13 mouse cellular contexts compared by ENCODE assay signal in the genomic region with DNA sequence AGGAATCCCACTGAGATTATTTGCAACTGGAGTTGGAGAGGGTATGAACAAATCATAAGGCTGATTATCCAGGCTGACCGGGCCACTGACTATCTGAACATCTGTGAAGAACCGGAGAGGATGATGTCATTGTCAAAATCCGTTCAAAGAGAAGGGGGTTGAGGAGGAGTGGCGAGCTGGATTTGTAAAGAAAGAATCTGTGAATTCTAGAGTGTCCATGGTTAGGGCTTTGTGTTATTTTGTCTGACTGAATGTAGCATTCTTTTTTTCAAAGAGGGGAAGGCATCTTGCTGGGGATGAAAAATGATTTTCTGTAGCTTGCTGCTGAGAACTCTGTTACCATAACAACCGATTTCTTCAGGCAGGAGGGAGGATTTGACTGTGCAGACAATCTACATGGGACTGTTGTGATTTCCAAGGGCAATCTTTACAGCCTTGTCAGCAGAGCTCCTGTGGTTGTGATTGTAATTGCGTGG. TPM values are rescaled to one million over a fixed set of nuclear protein-coding genes. Genes with fewer than 3 reads are reported as not detected.
A peak's percentile ranks its signal among the peaks of the same experiment; 100 is the strongest.
DNase-seq lines count a peak whose midpoint lies in the region.
"Had no signal": no experiment of that assay in that cellular context is flagged by ENCODE, and none has a peak within 500 bp of the region (broad histone marks: within the 10 kb centered on the region; RNA-seq: fewer than 3 reads in every experiment).

No protein-coding gene starts in this region.

- no peaks in the 10 kb centered on the region for H3K36me3 ChIP-seq in embryonic facial prominence, embryonic 10.5 days (replicated peaks)
- H3K36me3 ChIP-seq: embryonic facial prominence, embryonic 13.5 days; G1E; heart, embryonic 15.5 days had no signal

- DNase-seq in embryo, embryonic 10.5 days (ENCODE audit: low spot score): peak; percentile 16
- DNase-seq in embryo, embryonic 9.5 days (ENCODE audit: extremely low spot score): no peak
- DNase-seq in right cerebral cortex, adult 18-20 months: peak; percentile 10
- DNase-seq in right cerebral cortex, postnatal 14 days: no peak
- DNase-seq in left cerebral cortex, postnatal 36 days (ENCODE audit: low spot score in 2 of 2): peak; percentile 8 to 13
- DNase-seq in retina, postnatal 1 day: peak; percentile 12
- DNase-seq in embryonic facial prominence, embryonic 10.5 days (ENCODE audit: low spot score): no peak
- DNase-seq in natural killer cell, adult 2 months (ENCODE audit: low spot score in 2 of 2): no peak

- intact Hi-C loops in left cerebral cortex, postnatal 36 days (cut with DNase I): no loop called here

- WGBS in embryonic facial prominence, embryonic 10.5 days: 64% methylated on average over 6 of the region's 6 CpGs

- no peak overlapping the region for H3K4me3 ChIP-seq in embryonic facial prominence, embryonic 10.5 days
- H3K4me3 ChIP-seq: embryonic facial prominence, embryonic 13.5 days; heart, embryonic 15.5 days had no signal

- H3K27ac ChIP-seq in embryonic facial prominence, embryonic 10.5 days (replicated peaks): no peak overlapping the region
- H3K27ac ChIP-seq: embryonic facial prominence, embryonic 13.5 days; heart, embryonic 15.5 days had no signal

- no peaks in the 10 kb centered on the region for H3K27me3 ChIP-seq in embryonic facial prominence, embryonic 10.5 days (replicated peaks; ENCODE audit: low read depth, poor library complexity, severe bottlenecking)
- H3K27me3 ChIP-seq: embryonic facial prominence, embryonic 13.5 days; heart, embryonic 15.5 days had no signal

- H3K9me3 ChIP-seq in embryonic facial prominence, embryonic 10.5 days: no peaks in the 10 kb centered on the region
- H3K9me3 ChIP-seq: embryonic facial prominence, embryonic 13.5 days; G1E; heart, embryonic 15.5 days had no signal

- H3K4me1 ChIP-seq in embryonic facial prominence, embryonic 10.5 days: no peaks in the 10 kb centered on the region
- H3K4me1 ChIP-seq: embryonic facial prominence, embryonic 13.5 days; heart, embryonic 15.5 days had no signal

RNA-seq across cellular contexts. Expression of a gene that starts 28.6 kb away (rescaled TPM):
- 1 to 10 TPM; 4.1 to 4.3 TPM for total RNA-seq in left cerebral cortex, postnatal 36 days (2021)
- 0.13 TPM in 1 of 2 replicates, not detected in the other for polyA plus RNA-seq in embryonic facial prominence, embryonic 10.5 days (2016; fragmentation: Nextera tagmentation; extraction: Ambion mirVana)
- total RNA-seq: G1E; megakaryocyte-erythroid progenitor cell, adult 5-6 weeks had no signal
- polyA plus RNA-seq: G1E; heart, embryonic 15.5 days; liver, embryonic 16.5 days had no signal

Comparison
In these comparisons a context has a peak if more than half of its experiments do, and no peak if none do; other contexts are left out.
1. DNase-seq: peak in embryo, embryonic 10.5 days (single experiment), right cerebral cortex, adult 18-20 months (single experiment), left cerebral cortex, postnatal 36 days (2 of 2) and retina, postnatal 1 day (single experiment); none in embryo, embryonic 9.5 days (single experiment), right cerebral cortex, postnatal 14 days (single experiment), embryonic facial prominence, embryonic 10.5 days (single experiment) and natural killer cell, adult 2 months (0 of 2).